Mouse (Mus musculus): ENCODE results near the gene Ccdc38.

Gene Ccdc38

GRCm38 (mm10) chr10:93540431-93541210 lies at the start of gene Ccdc38:
Gene Ccdc38 (plus strand): TSS chr10:93540632.
- peak in 1 of 2 experiments; percentile 16 for DNase-seq

- DNase-seq = no peak
Measured at GRCm38 (mm10) chr10:93500864-93501263, 39.6 kb upstream of the Ccdc38 start.

GRCm38 (mm10) chr10:93501346-93501745 lies 39.1 kb upstream of the Ccdc38 start:
- no peak for DNase-seq

GRCm38 (mm10) chr10:93508383-93508970 lies 32.0 kb upstream of the Ccdc38 start:
- no peak for DNase-seq

- no peak for DNase-seq
Measured at GRCm38 (mm10) chr10:93509532-93510153, 30.8 kb upstream of the Ccdc38 start.

GRCm38 (mm10) chr10:93515419-93515818 lies 25.0 kb upstream of the Ccdc38 start:
- no peak for DNase-seq

- no peak for DNase-seq
Measured at GRCm38 (mm10) chr10:93515927-93516326, 24.5 kb upstream of the Ccdc38 start.

GRCm38 (mm10) chr10:93517754-93518153 lies 22.7 kb upstream of the Ccdc38 start:
- no peak for DNase-seq

GRCm38 (mm10) chr10:93518186-93518585 lies 22.2 kb upstream of the Ccdc38 start:
- no peak for DNase-seq

GRCm38 (mm10) chr10:93518620-93519019 lies 21.8 kb upstream of the Ccdc38 start:
- DNase-seq = no peak

- DNase-seq = no peak
Measured at GRCm38 (mm10) chr10:93519159-93519558, 21.3 kb upstream of the Ccdc38 start.

- DNase-seq = no peak
Measured at GRCm38 (mm10) chr10:93519756-93520155, 20.7 kb upstream of the Ccdc38 start.

GRCm38 (mm10) chr10:93520994-93521393 lies 19.4 kb upstream of the Ccdc38 start:
- no peak for DNase-seq

GRCm38 (mm10) chr10:93525329-93525728 lies 15.1 kb upstream of the Ccdc38 start:
- no peak for DNase-seq

GRCm38 (mm10) chr10:93538287-93538686 lies 2.1 kb upstream of the Ccdc38 start:
- no peak for DNase-seq

- DNase-seq = no peak
Measured at GRCm38 (mm10) chr10:93538818-93539217, 1.6 kb upstream of the Ccdc38 start.

GRCm38 (mm10) chr10:93539775-93540430 lies 529 bp upstream of the Ccdc38 start, which contains the start of gene Amdhd1:
Gene Amdhd1 (minus strand): TSS chr10:93540033.
- peak; percentile 75 to 82 for DNase-seq

- DNase-seq = no peak
Measured at GRCm38 (mm10) chr10:93541585-93541984, 1.2 kb downstream of the Ccdc38 start.

- DNase-seq = no peak
Measured at GRCm38 (mm10) chr10:93542356-93542755, 1.9 kb downstream of the Ccdc38 start.

GRCm38 (mm10) chr10:93543176-93543575 lies 2.7 kb downstream of the Ccdc38 start:
- DNase-seq = no peak

GRCm38 (mm10) chr10:93544172-93544571 lies 3.7 kb downstream of the Ccdc38 start:
- no peak for DNase-seq

- no peak for DNase-seq
Measured at GRCm38 (mm10) chr10:93547741-93548270, 7.4 kb downstream of the Ccdc38 start.

GRCm38 (mm10) chr10:93548991-93549390 lies 8.6 kb downstream of the Ccdc38 start:
- peak; percentile 37 to 49 for DNase-seq
